Mouse (Mus musculus) CH12.LX (cell line): ENCODE measurements around the gene Riok2. TPM values are rescaled to one million over a fixed set of nuclear protein-coding genes. Genes with fewer than 3 reads are reported as not detected.

Source experiments
- DNase-seq: peaks from one replicate; pipeline ENCODE4 v3.0.0-alpha.2; 2013; ENCODE audit errors: extremely low read depth
- H3K27ac ChIP-seq: 2 replicates; pipeline ENCODE4 v1.5.1; 2012; ENCODE audit warnings: low read depth, mild to moderate bottlenecking, control low read depth, moderate library complexity; ENCODE audit not compliant: insufficient read depth
- H3K27me3 ChIP-seq: replicated peaks from 2 replicates; pipeline ENCODE3; 2012; ENCODE audit warnings: inconsistent platforms
- H3K36me3 ChIP-seq, 2 experiments: replicated peaks in 1 of 2; 2 replicates each; pipeline versions ENCODE3 to v1.6.1; 2012; ENCODE audit warnings: inconsistent platforms in 1 of 2, low read length in 1 of 2, mild to moderate bottlenecking in 1 of 2, mixed read lengths in 1 of 2, moderate library complexity in 1 of 2; ENCODE audit not compliant: control insufficient read depth in 1 of 2, insufficient read depth in 1 of 2
- H3K4me1 ChIP-seq, 2 experiments: 2 replicates each; pipeline ENCODE4 v1.6.1; 2012; ENCODE audit warnings: inconsistent platforms in 1 of 2, moderate library complexity in 1 of 2; ENCODE audit not compliant: insufficient read depth in 2 of 2, control insufficient read depth in 1 of 2
- H3K4me2 ChIP-seq: 2 replicates; pipeline ENCODE4 v1.6.1; 2012; ENCODE audit warnings: low read depth, mild to moderate bottlenecking, control low read depth; ENCODE audit not compliant: poor library complexity, insufficient read depth, severe bottlenecking
- H3K4me3 ChIP-seq, 3 experiments: fragments of 150-350 bp in 1 of 3; sonication (generic) in 1 of 3; replicated peaks in 1 of 3; 2 replicates each; pipeline versions ENCODE3 to v1.5.1; 2011 to 2012; ENCODE audit warnings: low read depth in 2 of 3, low read length in 2 of 3, mild to moderate bottlenecking in 2 of 3, moderate library complexity in 2 of 3, control low read depth in 1 of 3, improper control_type of control experiment in 1 of 3, inconsistent platforms in 1 of 3, mixed read lengths in 1 of 3; ENCODE audit not compliant: poor library complexity in 1 of 3
- H3K79me2 ChIP-seq: replicated peaks from 2 replicates; pipeline ENCODE4 v1.6.1; 2012; ENCODE audit warnings: mild to moderate bottlenecking, moderate library complexity; ENCODE audit not compliant: control insufficient read depth, poor library complexity, insufficient read depth, severe bottlenecking; ENCODE audit errors: extremely low read depth
- H3K9ac ChIP-seq: 2 replicates; pipeline ENCODE4 v1.6.1; 2012; ENCODE audit warnings: low read depth, mild to moderate bottlenecking, control low read depth, moderate library complexity; ENCODE audit not compliant: insufficient read depth
- H3K9me3 ChIP-seq: replicated peaks from 2 replicates; pipeline ENCODE3; 2012; ENCODE audit warnings: low read length, inconsistent platforms, mixed read lengths
- BHLHE40 ChIP-seq: IDR thresholded peaks from 2 replicates; pipeline ENCODE4 v1.6.1; 2011; ENCODE audit warnings: mild to moderate bottlenecking, low read depth, low read length, improper control_type of control experiment
- CHD1 ChIP-seq: IDR thresholded peaks from 2 replicates; pipeline ENCODE4 v1.6.1; 2012; ENCODE audit warnings: low read depth, low read length, improper control_type of control experiment, inconsistent platforms
- CHD2 ChIP-seq: IDR thresholded peaks from 2 replicates; pipeline ENCODE4 v1.6.1; 2011; ENCODE audit warnings: low read length, improper control_type of control experiment
- CTCF ChIP-seq, 2 experiments: IDR thresholded peaks in 1 of 2; conservative IDR thresholded peaks in 1 of 2; 2 replicates each; pipeline ENCODE4 v1.5.1; 2011 to 2012; ENCODE audit warnings: low read depth in 2 of 2, low read length in 2 of 2, improper control_type of control experiment in 1 of 2, inconsistent platforms in 1 of 2, mild to moderate bottlenecking in 1 of 2, moderate library complexity in 1 of 2
- ELF1 ChIP-seq: IDR thresholded peaks from 2 replicates; pipeline ENCODE4 v1.6.1; 2014; ENCODE audit warnings: low read depth, mild to moderate bottlenecking, inconsistent platforms, low read length, improper control_type of control experiment
- EP300 ChIP-seq: IDR thresholded peaks from 2 replicates; pipeline ENCODE4 v1.6.1; 2011; ENCODE audit warnings: low read length, improper control_type of control experiment
- ETS1 ChIP-seq: conservative IDR thresholded peaks from 2 replicates; pipeline ENCODE4 v1.6.1; 2012; ENCODE audit warnings: low read depth, mild to moderate bottlenecking, inconsistent platforms, low read length, improper control_type of control experiment, moderate library complexity
- GABPA ChIP-seq: IDR thresholded peaks from 2 replicates; pipeline ENCODE4 v1.6.1; 2012; ENCODE audit warnings: low read depth, low read length, improper control_type of control experiment, inconsistent platforms; ENCODE audit not compliant: insufficient replicate concordance
- HCFC1 ChIP-seq: IDR thresholded peaks from 2 replicates; pipeline ENCODE4 v1.6.1; 2012; ENCODE audit warnings: low read depth, mild to moderate bottlenecking, inconsistent platforms, low read length, improper control_type of control experiment
- IRF4 ChIP-seq: IDR thresholded peaks from 2 replicates; pipeline ENCODE4 v1.6.1; 2014; ENCODE audit warnings: low read depth, mild to moderate bottlenecking, inconsistent platforms, low read length, improper control_type of control experiment
- JUN ChIP-seq: IDR thresholded peaks from 2 replicates; pipeline ENCODE4 v1.6.1; 2011; ENCODE audit warnings: low read depth, mild to moderate bottlenecking, low read length, improper control_type of control experiment, moderate library complexity; ENCODE audit not compliant: insufficient read depth
- JUND ChIP-seq: conservative IDR thresholded peaks from 2 replicates; pipeline ENCODE4 v1.6.1; 2011; ENCODE audit warnings: low read depth, low read length, improper control_type of control experiment
- KAT2A ChIP-seq: IDR thresholded peaks from 2 replicates; pipeline ENCODE4 v1.6.1; 2012; ENCODE audit warnings: low read length, improper control_type of control experiment, inconsistent platforms; ENCODE audit not compliant: insufficient replicate concordance
- MAFK ChIP-seq: IDR thresholded peaks from 2 replicates; pipeline ENCODE4 v1.6.1; 2011; ENCODE audit warnings: low read length, improper control_type of control experiment; ENCODE audit not compliant: insufficient replicate concordance
- MAX ChIP-seq: IDR thresholded peaks from 2 replicates; pipeline ENCODE4 v1.6.1; 2011; ENCODE audit warnings: low read length, improper control_type of control experiment
- MAZ ChIP-seq: IDR thresholded peaks from 2 replicates; pipeline ENCODE4 v1.6.1; 2012; ENCODE audit warnings: low read depth, mild to moderate bottlenecking, inconsistent platforms, low read length, improper control_type of control experiment, moderate library complexity
- MEF2A ChIP-seq: IDR thresholded peaks from 2 replicates; pipeline ENCODE4 v1.6.1; 2014; ENCODE audit warnings: low read depth, mild to moderate bottlenecking, inconsistent platforms, low read length, improper control_type of control experiment, borderline replicate concordance
- MXI1 ChIP-seq: IDR thresholded peaks from 2 replicates; pipeline ENCODE4 v1.6.1; 2011; ENCODE audit warnings: mild to moderate bottlenecking, low read depth, low read length, improper control_type of control experiment
- MYC ChIP-seq: IDR thresholded peaks from 2 replicates; pipeline ENCODE4 v1.6.1; 2011; ENCODE audit warnings: low read depth, mild to moderate bottlenecking, improper control_type of control experiment, low read length
- NELFE ChIP-seq: IDR thresholded peaks from 2 replicates; pipeline ENCODE4 v1.6.1; 2011; ENCODE audit warnings: low read depth, low read length, improper control_type of control experiment
- NRF1 ChIP-seq: IDR thresholded peaks from 2 replicates; pipeline ENCODE4 v1.6.1; 2014; ENCODE audit warnings: low read depth, mild to moderate bottlenecking, inconsistent platforms, low read length, improper control_type of control experiment, moderate library complexity
- PAX5 ChIP-seq: IDR thresholded peaks from 2 replicates; pipeline ENCODE4 v1.6.1; 2012; ENCODE audit warnings: low read length, inconsistent platforms, mixed read lengths
- POLR2A ChIP-seq: IDR thresholded peaks from 2 replicates; pipeline ENCODE4 v1.6.1; 2011; ENCODE audit warnings: low read depth, mild to moderate bottlenecking, improper control_type of control experiment, low read length
- POLR2AphosphoS2 ChIP-seq: IDR thresholded peaks from 2 replicates; pipeline ENCODE4 v1.6.1; 2011; ENCODE audit warnings: low read depth, low read length, improper control_type of control experiment
- RAD21 ChIP-seq: IDR thresholded peaks from 2 replicates; pipeline ENCODE4 v1.6.1; 2011; ENCODE audit warnings: low read depth, mild to moderate bottlenecking, low read length, improper control_type of control experiment, moderate library complexity
- RCOR1 ChIP-seq: conservative IDR thresholded peaks from 2 replicates; pipeline ENCODE4 v1.6.1; 2012; ENCODE audit warnings: low read depth, mild to moderate bottlenecking, inconsistent platforms, low read length, improper control_type of control experiment
- SIN3A ChIP-seq: IDR thresholded peaks from 2 replicates; pipeline ENCODE4 v1.6.1; 2012; ENCODE audit warnings: low read length, improper control_type of control experiment, inconsistent platforms
- SMC3 ChIP-seq: IDR thresholded peaks from 2 replicates; pipeline ENCODE4 v1.6.1; 2011; ENCODE audit warnings: low read depth, low read length, improper control_type of control experiment
- TBP ChIP-seq: conservative IDR thresholded peaks from 2 replicates; pipeline ENCODE4 v1.6.1; 2011; ENCODE audit warnings: low read depth, low read length, improper control_type of control experiment
- TCF12 ChIP-seq: IDR thresholded peaks from 2 replicates; pipeline ENCODE4 v1.6.1; 2014; ENCODE audit warnings: low read depth, mild to moderate bottlenecking, inconsistent platforms, low read length, improper control_type of control experiment
- UBTF ChIP-seq: IDR thresholded peaks from 2 replicates; pipeline ENCODE4 v1.6.1; 2012; ENCODE audit warnings: low read depth, mild to moderate bottlenecking, inconsistent platforms, low read length, improper control_type of control experiment, moderate library complexity
- USF1 ChIP-seq: IDR thresholded peaks from 2 replicates; pipeline ENCODE4 v1.6.1; 2014; ENCODE audit warnings: low read depth, mild to moderate bottlenecking, inconsistent platforms, low read length, improper control_type of control experiment
- USF2 ChIP-seq: conservative IDR thresholded peaks from 2 replicates; pipeline ENCODE4 v1.6.1; 2011; ENCODE audit warnings: low read depth, low read length, improper control_type of control experiment
- ZC3H11A ChIP-seq: IDR thresholded peaks from 2 replicates; pipeline ENCODE4 v1.6.1; 2012; ENCODE audit warnings: low read depth, mild to moderate bottlenecking, inconsistent platforms, low read length, improper control_type of control experiment
- ZKSCAN1 ChIP-seq: IDR thresholded peaks from 2 replicates; pipeline ENCODE4 v1.6.1; 2012; ENCODE audit warnings: low read depth, inconsistent platforms, low read length, improper control_type of control experiment, borderline replicate concordance
- ZMIZ1 ChIP-seq: IDR thresholded peaks from 2 replicates; pipeline ENCODE4 v1.6.1; 2012; ENCODE audit warnings: low read depth, mild to moderate bottlenecking, inconsistent platforms, low read length, improper control_type of control experiment
- ZNF384 ChIP-seq: IDR thresholded peaks from 2 replicates; pipeline ENCODE4 v1.6.1; 2012; ENCODE audit warnings: low read depth, low read length, improper control_type of control experiment, inconsistent platforms
- dilution Hi-C: fragments of 300-500 bp; cut with MboI; formaldehyde crosslinking; loops from 2 replicates; pipeline ENCODE4 v1.14.3; 2020; ENCODE audit warnings: low sequenced_read_pairs; ENCODE audit not compliant: extremely low pct_unique_long_range_greater_than_20kb, extremely low pct_ligation_motif_present
- in situ Hi-C: fragments of 300-500 bp; cut with MboI; formaldehyde crosslinking; loops from 3 replicates; pipeline ENCODE4 v1.14.3; 2019; ENCODE audit warnings: low sequenced_read_pairs, low pct_ligation_motif_present, low pct_unique_long_range_greater_than_20kb, mixed read lengths
- polyA plus RNA-seq: library from polyadenylated mRNA; unstranded; fragments of >175 nt; gene quantifications from 2 replicates; pipeline ENCODE4 v1.2.1, GENCODE M21; 2012; ENCODE audit warnings: low read depth; ENCODE audit not compliant: insufficient read length
- total RNA-seq, 2 experiments: library from RNA; depleted of rRNA; stranded (reverse); fragments of 300-350 nt in 1 of 2; fragments of >200 nt in 1 of 2; gene quantifications; 2 replicates each; pipeline ENCODE4 v1.2.3; 2012 to 2014

Riok2 gene
- total RNA-seq (2012; rRNA removed): 27.9 and 37.1 TPM in 2 replicates
- total RNA-seq (2014; rRNA removed): 114 and 121 TPM in 2 replicates
- polyA plus RNA-seq: 76.9 and 78.4 TPM in 2 replicates

DNA sequence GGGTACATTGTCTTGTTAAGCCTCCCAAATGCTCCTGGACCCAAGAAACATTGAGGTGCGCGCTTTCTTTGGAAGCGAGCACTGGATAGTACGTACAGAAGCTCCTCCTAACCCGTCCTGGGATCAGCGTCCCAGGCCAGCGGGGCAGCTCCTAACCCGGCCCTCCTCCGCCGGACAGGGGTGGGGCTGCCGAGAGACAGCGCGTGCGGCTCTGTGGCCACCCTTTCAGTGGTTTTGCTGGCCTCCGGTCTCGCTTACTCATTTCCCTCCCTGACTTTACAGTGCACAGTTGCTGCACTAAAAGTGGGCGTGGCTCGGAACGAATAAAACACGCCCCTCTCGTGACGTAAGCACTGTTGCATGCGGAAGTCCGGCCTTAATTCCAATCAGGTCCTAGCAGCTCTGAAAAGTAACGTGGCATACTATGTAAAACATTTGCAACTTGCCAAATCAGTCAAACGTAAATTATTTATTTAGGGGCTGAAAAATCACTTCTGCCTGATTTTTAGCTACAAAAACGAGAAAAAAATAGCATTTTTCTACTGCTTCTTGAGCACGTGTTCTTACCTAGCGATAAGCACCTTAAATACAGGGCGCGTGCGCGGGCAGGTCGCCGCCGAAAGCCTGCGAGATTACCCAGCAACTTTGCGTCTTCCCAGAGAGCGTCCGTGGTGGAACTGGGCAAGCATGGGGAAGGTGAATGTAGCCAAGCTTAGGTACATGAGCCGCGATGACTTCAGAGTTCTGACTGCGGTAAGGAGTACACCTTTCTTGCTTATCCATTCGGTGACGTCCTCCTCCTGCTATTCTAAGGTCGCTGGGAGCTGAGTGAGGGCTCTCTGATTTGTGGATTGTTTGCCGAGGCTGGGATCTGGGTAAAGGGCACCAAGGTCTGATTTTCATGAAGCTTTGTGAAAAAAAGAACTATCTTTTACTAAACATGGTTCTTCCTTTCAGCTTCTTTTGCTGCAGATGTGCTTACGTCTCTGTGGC, at the start of gene Riok2:
Gene Riok2 (plus strand): TSS at position 392 of the 993 bp plus-strand sequence.
- DNase-seq: peak; percentile 98
- H3K36me3 ChIP-seq: peaks cover 7 to 26% of the 10 kb centered on the region in 2 experiments
- peak within 1 kb of the TSS; percentile 81 for H3K4me2 ChIP-seq
- peak within 1 kb of the TSS; percentile 42; the same call in 1 of the 2 replicates for H3K27ac ChIP-seq
- no peaks in the 10 kb centered on the region for H3K27me3 ChIP-seq
- peak within 1 kb of the TSS; percentile 77 to 93 (median 91) for H3K4me3 ChIP-seq
- H3K9ac ChIP-seq: peak within 1 kb of the TSS; percentile 89
- no peaks in the 10 kb centered on the region for H3K9me3 ChIP-seq
- dilution Hi-C loops: no loop called here
- in situ Hi-C loops: no loop called here
- TF ChIP-seq CTCF (conservative IDR thresholded peaks at IDR 0.05 in 1 of 2, IDR thresholded peaks at IDR 0.05 in 1 of 2; ENCODE audit: low read depth in 2 of 2, low read length in 2 of 2): no peak
- peak; percentile 94 for TF ChIP-seq NELFE
- TF ChIP-seq MAX: peak; percentile 100
- TF ChIP-seq MAZ: no peak
- TF ChIP-seq HCFC1: peak; percentile 82
- no peak for TF ChIP-seq MEF2A
- TF ChIP-seq JUND: no peak; the same call in 1 of the 2 replicates
- no peak for TF ChIP-seq ZC3H11A
- peak; percentile 91 for TF ChIP-seq SIN3A
- peak; percentile 91 for TF ChIP-seq TCF12
- TF ChIP-seq RCOR1: no peak
- TF ChIP-seq MXI1: peak; percentile 92
- no peak for TF ChIP-seq JUN
- TF ChIP-seq IRF4: peak; percentile 79
- TF ChIP-seq POLR2AphosphoS2: peak; percentile 90; the same call in 1 of the 2 replicates
- peak; percentile 88 for TF ChIP-seq TBP
- TF ChIP-seq MAFK: no peak
- TF ChIP-seq KAT2A: peak; percentile 65; the same call in 1 of the 2 replicates
- no peak for TF ChIP-seq RAD21
- peak; percentile 98 for TF ChIP-seq CHD2
- TF ChIP-seq CHD1: no peak
- TF ChIP-seq EP300: peak; percentile 34; the same call in 1 of the 2 replicates
- TF ChIP-seq ZNF384: no peak
- TF ChIP-seq ELF1: peak; percentile 98
- peak; percentile 38 for TF ChIP-seq USF1
- peak; percentile 100 for TF ChIP-seq MYC
- TF ChIP-seq PAX5: no peak
- no peak for TF ChIP-seq SMC3
- no peak for TF ChIP-seq GABPA
- TF ChIP-seq ETS1: no peak
- peak; percentile 91 for TF ChIP-seq NRF1
- peak; percentile 81; the same call in 1 of the 2 replicates for TF ChIP-seq ZMIZ1
- TF ChIP-seq POLR2A: peak; percentile 92
- no peak for TF ChIP-seq UBTF
- no peak for TF ChIP-seq ZKSCAN1
- TF ChIP-seq BHLHE40: peak; percentile 67
- TF ChIP-seq USF2: peak; percentile 41
- peaks cover 44% of the 10 kb centered on the region for H3K79me2 ChIP-seq
- peaks cover 0 to 27% of the 10 kb centered on the region in 2 experiments; a peak in 3 of 4 replicates for H3K4me1 ChIP-seq
